Mouse (Mus musculus) liver, postnatal 0 days (tissue): Measurements from ENCODE around the gene Pcyt1a. TPM values are rescaled to one million over a fixed set of nuclear protein-coding genes. Genes with fewer than 3 reads are reported as not detected.

Experiments
- ATAC-seq: fragments of 200-750 bp; cut with Nextera tagmentation; 2 replicates; pipeline ENCODE4 v1.8.0; 2017; ENCODE audit warnings: mild to moderate bottlenecking, moderate library complexity
- DNase-seq: peaks from one replicate; pipeline ENCODE4 v3.0.0-alpha.2; 2016
- H3K27ac ChIP-seq: fragments of 300-500 bp; sonication (generic); 2 replicates; pipeline ENCODE4 v1.5.1; 2014; ENCODE audit warnings: antibody characterized with exemption, moderate library complexity, mild to moderate bottlenecking, low read depth
- H3K27me3 ChIP-seq: fragments of 300-500 bp; sonication (generic); 2 replicates; pipeline ENCODE4 v1.6.1; 2014; ENCODE audit warnings: low read length, control low read depth, mixed read lengths; ENCODE audit not compliant: insufficient read depth
- H3K36me3 ChIP-seq: fragments of 300-500 bp; sonication (generic); replicated peaks from 2 replicates; pipeline ENCODE4 v1.6.1; 2014; ENCODE audit warnings: mild to moderate bottlenecking, control low read depth, low read length, moderate library complexity, mixed read lengths; ENCODE audit not compliant: insufficient read depth
- H3K4me1 ChIP-seq: fragments of 300-500 bp; sonication (generic); 2 replicates; pipeline ENCODE4 v1.6.1; 2014; ENCODE audit warnings: antibody characterized with exemption, mild to moderate bottlenecking, control low read depth; ENCODE audit not compliant: insufficient read depth
- H3K4me2 ChIP-seq: fragments of 300-500 bp; sonication (generic); 2 replicates; pipeline ENCODE4 v1.6.1; 2014; ENCODE audit warnings: low read depth, mild to moderate bottlenecking, low read length, moderate library complexity, mixed read lengths
- H3K4me3 ChIP-seq: fragments of 300-500 bp; sonication (generic); 2 replicates; pipeline ENCODE4 v1.5.1; 2014; ENCODE audit warnings: low read depth, low read length
- H3K9ac ChIP-seq: fragments of 300-500 bp; sonication (generic); replicated peaks from 2 replicates; pipeline ENCODE4 v1.6.1; 2014; ENCODE audit warnings: mild to moderate bottlenecking, moderate library complexity
- H3K9me3 ChIP-seq: fragments of 300-500 bp; sonication (generic); 2 replicates; pipeline ENCODE4 v1.6.1; 2016; ENCODE audit warnings: mild to moderate bottlenecking, control low read depth, low read length, mixed read lengths
- CTCF ChIP-seq: sonication (generic); IDR thresholded peaks from 2 replicates; pipeline ENCODE4 v1.5.1; 2016; ENCODE audit warnings: antibody characterized with exemption, low read depth
- EP300 ChIP-seq: IDR thresholded peaks from 2 replicates; pipeline ENCODE4 v1.6.1; 2016; ENCODE audit warnings: antibody characterized with exemption, low read depth, mild to moderate bottlenecking
- WGBS: fragments of 180-500 bp; shearing (Covaris S2); extraction: QIAGEN DNeasy Blood & Tissue Kit; methylation state at CpG from one replicate; pipeline ENCODE4 v1.1.7; 2014; ENCODE audit not compliant: insufficient replicate concordance; 5-methylcytosine and 5-hydroxymethylcytosine counted together
- polyA plus RNA-seq: library from polyadenylated mRNA; unstranded; fragments of >200 nt; fragmentation: Nextera tagmentation; extraction: Ambion mirVana; gene quantifications from 2 replicates; pipeline ENCODE4 v1.2.1, GENCODE M21; 2015

Gene Pcyt1a
- polyA plus RNA-seq, 1 experiment from 2014 or later: 32.9 TPM

GRCm38 (mm10) chr16:32498996-32499395 lies 68.3 kb downstream of the Pcyt1a start:
- H3K27ac ChIP-seq: no peak overlapping the region
- WGBS: 55% methylated on average over 13 of the region's 13 CpGs
- H3K4me2 ChIP-seq: no peak overlapping the region

GRCm38 (mm10) chr16:32499430-32500037 lies 68.8 kb downstream of the Pcyt1a start:
- H3K9me3 ChIP-seq: no peaks in the 10 kb centered on the region
- H3K9ac ChIP-seq: no peak overlapping the region
- H3K27ac ChIP-seq: no peak overlapping the region
- H3K27me3 ChIP-seq: no peaks in the 10 kb centered on the region
- H3K4me1 ChIP-seq: peaks cover 3% of the 10 kb centered on the region; the same call in 1 of the 2 replicates
- ATAC-seq: peak; percentile 85
- 13% methylated on average over 22 of the region's 22 CpGs for WGBS
- no peak for TF ChIP-seq EP300
- TF ChIP-seq CTCF: peak; percentile 99
- no peak overlapping the region for H3K4me3 ChIP-seq
- no peaks in the 10 kb centered on the region for H3K36me3 ChIP-seq
- peak overlapping the region; percentile 62 for H3K4me2 ChIP-seq
- DNase-seq: peak; percentile 91

More at GRCm38 (mm10) chr16:32498996-32499395, 68.3 kb downstream of the Pcyt1a start:
- H3K9me3 ChIP-seq: no peaks in the 10 kb centered on the region
- TF ChIP-seq EP300: no peak
- no peak for TF ChIP-seq CTCF
- no peaks in the 10 kb centered on the region for H3K27me3 ChIP-seq
- ATAC-seq: 0 out of 2 replicates have a peak, but pooled peaks have one; percentile 16
- H3K4me1 ChIP-seq: peaks cover 3% of the 10 kb centered on the region; the same call in 1 of the 2 replicates
- H3K4me3 ChIP-seq: no peak overlapping the region
- H3K9ac ChIP-seq: no peak overlapping the region
- no peaks in the 10 kb centered on the region for H3K36me3 ChIP-seq
- no peak for DNase-seq

- DNase-seq (no peak), ATAC-seq (no peak)
- WGBS: 62% methylated on average over 7 of the region's 7 CpGs
- no peak overlapping the region for H3K9ac ChIP-seq
- no peaks in the 10 kb centered on the region for H3K27me3 ChIP-seq
- no peaks in the 10 kb centered on the region for H3K36me3 ChIP-seq
- H3K27ac ChIP-seq: no peak overlapping the region
- H3K4me3 ChIP-seq: no peak overlapping the region
- no peak overlapping the region for H3K4me2 ChIP-seq
- H3K9me3 ChIP-seq: no peaks in the 10 kb centered on the region
- H3K4me1 ChIP-seq: peaks cover 3% of the 10 kb centered on the region; the same call in 1 of the 2 replicates
- no peak for TF ChIP-seq CTCF
- TF ChIP-seq EP300: no peak
Measured at GRCm38 (mm10) chr16:32501459-32501858, 70.7 kb downstream of the Pcyt1a start.

- H3K9ac ChIP-seq: no peak overlapping the region
- no peaks in the 10 kb centered on the region for H3K9me3 ChIP-seq
- ATAC-seq (no peak), DNase-seq (no peak)
- WGBS: 69% methylated on average over 12 of the region's 12 CpGs
- no peak overlapping the region for H3K4me3 ChIP-seq
- no peak overlapping the region for H3K27ac ChIP-seq
- H3K4me1 ChIP-seq: peaks cover 6% of the 10 kb centered on the region
- H3K4me2 ChIP-seq: no peak overlapping the region
- no peaks in the 10 kb centered on the region for H3K27me3 ChIP-seq
- TF ChIP-seq EP300 (no peak), CTCF (no peak)
- no peaks in the 10 kb centered on the region for H3K36me3 ChIP-seq
Measured at GRCm38 (mm10) chr16:32502621-32503335, 72.1 kb downstream of the Pcyt1a start.

- no peaks in the 10 kb centered on the region for H3K27me3 ChIP-seq
- H3K9ac ChIP-seq: no peak overlapping the region
- H3K4me3 ChIP-seq: no peak overlapping the region
- DNase-seq (no peak), ATAC-seq (no peak)
- no peaks in the 10 kb centered on the region for H3K9me3 ChIP-seq
- no peak overlapping the region for H3K4me2 ChIP-seq
- H3K36me3 ChIP-seq: no peaks in the 10 kb centered on the region
- H3K27ac ChIP-seq: no peak overlapping the region
- TF ChIP-seq EP300 (no peak), CTCF (no peak)
- peaks cover 6% of the 10 kb centered on the region for H3K4me1 ChIP-seq
- 65% methylated on average over 6 of the region's 6 CpGs for WGBS
Measured at GRCm38 (mm10) chr16:32503633-32504032, 72.9 kb downstream of the Pcyt1a start.

- H3K27ac ChIP-seq: no peak overlapping the region
- H3K36me3 ChIP-seq: no peaks in the 10 kb centered on the region
- no peak overlapping the region for H3K9ac ChIP-seq
- 77% methylated on average over 8 of the region's 8 CpGs for WGBS
- TF ChIP-seq EP300 (no peak), CTCF (no peak)
- no peak for ATAC-seq
- peaks cover 19% of the 10 kb centered on the region for H3K4me1 ChIP-seq
- no peaks in the 10 kb centered on the region for H3K9me3 ChIP-seq
- H3K4me2 ChIP-seq: no peak overlapping the region
- no peaks in the 10 kb centered on the region for H3K27me3 ChIP-seq
- no peak for DNase-seq
- no peak overlapping the region for H3K4me3 ChIP-seq
Measured at GRCm38 (mm10) chr16:32506298-32506697, 75.6 kb downstream of the Pcyt1a start.
